Mouse (Mus musculus): Measurements from ENCODE around the gene Pycard. TPM values are rescaled to one million over a fixed set of nuclear protein-coding genes. Genes with fewer than 3 reads are reported as not detected.

Gene Pycard
- total and polyA plus RNA-seq, 3 experiments = 1.3 to 3.5 (median 2.0) TPM

- peaks cover 33% of the 10 kb centered on the region for H3K27me3 ChIP-seq (ENCODE audit: insufficient read depth, low read length)
- DNase-seq (ENCODE audit: low spot score) (no peak), ATAC-seq (ENCODE audit: extremely low read depth, insufficient number of reproducible peaks, low FRiP score, poor library complexity, severe bottlenecking) (no peak)
Measured at GRCm38 (mm10) chr7:128004487-128005362, 11.1 kb upstream of the Pycard start.

GRCm38 (mm10) chr7:128004150-128004486 is 10.5 kb upstream of the Pycard start:
- no peak for DNase-seq (ENCODE audit: low spot score)
- peak overlapping the region; percentile 22; the same call in 1 of the 2 replicates for H3K4me3 ChIP-seq (ENCODE audit: low read depth, low read length)
- TF ChIP-seq CTCF (IDR thresholded peaks at IDR 0.05; ENCODE audit: low read depth, low read length) = no peak
- no peak for TF ChIP-seq GATA2 (IDR thresholded peaks at IDR 0.05; ENCODE audit: borderline replicate concordance, low read depth, low read length)
- no peak for TF ChIP-seq TAL1 (conservative IDR thresholded peaks at IDR 0.05; ENCODE audit: low read depth, low read length)
- TF ChIP-seq GATA1 (IDR thresholded peaks at IDR 0.05; ENCODE audit: borderline replicate concordance, low read length) = no peak
- TF ChIP-seq POLR2AphosphoS5 (IDR thresholded peaks at IDR 0.05; ENCODE audit: insufficient replicate concordance, low read depth, low read length) = no peak
- peaks cover 29% of the 10 kb centered on the region for H3K27me3 ChIP-seq (ENCODE audit: insufficient read depth, low read length)
- no peak for ATAC-seq (ENCODE audit: extremely low read depth, insufficient number of reproducible peaks, low FRiP score, poor library complexity, severe bottlenecking)
- no peaks in the 10 kb centered on the region for H3K36me3 ChIP-seq (replicated peaks)
- no peaks in the 10 kb centered on the region; the same call in 1 of the 2 replicates for H3K4me1 ChIP-seq (ENCODE audit: insufficient read depth, low read depth, low read length)
- H3K9me3 ChIP-seq (replicated peaks) = no peaks in the 10 kb centered on the region

More at GRCm38 (mm10) chr7:128004487-128005362, 11.1 kb upstream of the Pycard start:
- TF ChIP-seq GATA1 (IDR thresholded peaks at IDR 0.05; ENCODE audit: borderline replicate concordance, low read length) = no peak
- TF ChIP-seq POLR2AphosphoS5 (IDR thresholded peaks at IDR 0.05; ENCODE audit: insufficient replicate concordance, low read depth, low read length) = no peak
- TF ChIP-seq CTCF (IDR thresholded peaks at IDR 0.05; ENCODE audit: low read depth, low read length) = no peak
- no peak for TF ChIP-seq TAL1 (conservative IDR thresholded peaks at IDR 0.05; ENCODE audit: low read depth, low read length)
- no peak for TF ChIP-seq GATA2 (IDR thresholded peaks at IDR 0.05; ENCODE audit: borderline replicate concordance, low read depth, low read length)
- H3K4me1 ChIP-seq (ENCODE audit: insufficient read depth, low read depth, low read length) = no peaks in the 10 kb centered on the region; the same call in 1 of the 2 replicates
- H3K9me3 ChIP-seq (replicated peaks) = no peaks in the 10 kb centered on the region
- peak overlapping the region; percentile 22; the same call in 1 of the 2 replicates for H3K4me3 ChIP-seq (ENCODE audit: low read depth, low read length)
- H3K36me3 ChIP-seq (replicated peaks) = no peaks in the 10 kb centered on the region

- Histone ChIP-seq H3K9me3 (replicated peaks) (no peaks in the 10 kb centered on the region), H3K36me3 (replicated peaks) (no peaks in the 10 kb centered on the region), H3K27me3 (ENCODE audit: insufficient read depth, low read length) (peaks cover 27% of the 10 kb centered on the region), H3K4me3 (ENCODE audit: low read depth, low read length) (peak within 1 kb of the TSS; percentile 22; the same call in 1 of the 2 replicates), H3K4me1 (ENCODE audit: insufficient read depth, low read depth, low read length) (no peaks in the 10 kb centered on the region; the same call in 1 of the 2 replicates)
- TF ChIP-seq CTCF (IDR thresholded peaks at IDR 0.05; ENCODE audit: low read depth, low read length) (no peak), POLR2AphosphoS5 (IDR thresholded peaks at IDR 0.05; ENCODE audit: insufficient replicate concordance, low read depth, low read length) (no peak)
- DNase-seq (ENCODE audit: low spot score) (no peak), ATAC-seq (ENCODE audit: extremely low read depth, insufficient number of reproducible peaks, low FRiP score, poor library complexity, severe bottlenecking) (no peak)
Measured at GRCm38 (mm10) chr7:128003688-128004087, 10.0 kb upstream of the Pycard start, which contains the start of gene Trim72. Trim72 (plus strand) TSS chr7:128003949.

- peaks cover 1% of the 10 kb centered on the region for H3K36me3 ChIP-seq (replicated peaks)
- no peaks in the 10 kb centered on the region; the same call in 1 of the 2 replicates for H3K4me1 ChIP-seq (ENCODE audit: insufficient read depth, low read depth, low read length)
- peaks cover 25% of the 10 kb centered on the region for H3K27me3 ChIP-seq (ENCODE audit: insufficient read depth, low read length)
- ATAC-seq (ENCODE audit: extremely low read depth, insufficient number of reproducible peaks, low FRiP score, poor library complexity, severe bottlenecking) (no peak), DNase-seq (ENCODE audit: low spot score) (no peak)
- no peak for TF ChIP-seq POLR2AphosphoS5 (IDR thresholded peaks at IDR 0.05; ENCODE audit: insufficient replicate concordance, low read depth, low read length)
- no peak for TF ChIP-seq GATA1 (IDR thresholded peaks at IDR 0.05; ENCODE audit: borderline replicate concordance, low read length)
- no peak for TF ChIP-seq TAL1 (conservative IDR thresholded peaks at IDR 0.05; ENCODE audit: low read depth, low read length)
- no peak for TF ChIP-seq CTCF (IDR thresholded peaks at IDR 0.05; ENCODE audit: low read depth, low read length)
- TF ChIP-seq GATA2 (IDR thresholded peaks at IDR 0.05; ENCODE audit: borderline replicate concordance, low read depth, low read length) = no peak
- no peaks in the 10 kb centered on the region for H3K9me3 ChIP-seq (replicated peaks)
- H3K4me3 ChIP-seq (ENCODE audit: low read depth, low read length) = no peak overlapping the region
Measured at GRCm38 (mm10) chr7:128003098-128003497, 9.4 kb upstream of the Pycard start.

- TF ChIP-seq TAL1 (conservative IDR thresholded peaks at IDR 0.05; ENCODE audit: low read depth, low read length) (no peak), CTCF (IDR thresholded peaks at IDR 0.05; ENCODE audit: low read depth, low read length) (no peak), GATA1 (IDR thresholded peaks at IDR 0.05; ENCODE audit: borderline replicate concordance, low read length) (no peak), GATA2 (IDR thresholded peaks at IDR 0.05; ENCODE audit: borderline replicate concordance, low read depth, low read length) (no peak), POLR2AphosphoS5 (IDR thresholded peaks at IDR 0.05; ENCODE audit: insufficient replicate concordance, low read depth, low read length) (no peak)
- Histone ChIP-seq H3K4me3 (ENCODE audit: low read depth, low read length) (no peak overlapping the region), H3K4me1 (ENCODE audit: insufficient read depth, low read depth, low read length) (no peaks in the 10 kb centered on the region; the same call in 1 of the 2 replicates), H3K27me3 (ENCODE audit: insufficient read depth, low read length) (peaks cover 15% of the 10 kb centered on the region), H3K9me3 (replicated peaks) (no peaks in the 10 kb centered on the region), H3K36me3 (replicated peaks) (peaks cover 23% of the 10 kb centered on the region)
- no peak for ATAC-seq (ENCODE audit: extremely low read depth, insufficient number of reproducible peaks, low FRiP score, poor library complexity, severe bottlenecking)
- DNase-seq (ENCODE audit: low spot score) = no peak
Measured at GRCm38 (mm10) chr7:128000068-128000950, 6.6 kb upstream of the Pycard start.

GRCm38 (mm10) chr7:127999436-127999835 is 5.8 kb upstream of the Pycard start:
- no peak overlapping the region for H3K4me3 ChIP-seq (ENCODE audit: low read depth, low read length)
- ATAC-seq (ENCODE audit: extremely low read depth, insufficient number of reproducible peaks, low FRiP score, poor library complexity, severe bottlenecking) (no peak), DNase-seq (ENCODE audit: low spot score) (no peak)
- H3K9me3 ChIP-seq (replicated peaks) = no peaks in the 10 kb centered on the region
- H3K4me1 ChIP-seq (ENCODE audit: insufficient read depth, low read depth, low read length) = peaks cover 3% of the 10 kb centered on the region; the same call in 1 of the 2 replicates
- peaks cover 7% of the 10 kb centered on the region for H3K27me3 ChIP-seq (ENCODE audit: insufficient read depth, low read length)
- TF ChIP-seq CTCF (IDR thresholded peaks at IDR 0.05; ENCODE audit: low read depth, low read length) (no peak), GATA1 (IDR thresholded peaks at IDR 0.05; ENCODE audit: borderline replicate concordance, low read length) (no peak), TAL1 (conservative IDR thresholded peaks at IDR 0.05; ENCODE audit: low read depth, low read length) (no peak), POLR2AphosphoS5 (IDR thresholded peaks at IDR 0.05; ENCODE audit: insufficient replicate concordance, low read depth, low read length) (no peak)
- H3K36me3 ChIP-seq (replicated peaks) = peaks cover 31% of the 10 kb centered on the region
